Mouse (Mus musculus): Measurements from ENCODE around the gene Casc1.

DNA sequence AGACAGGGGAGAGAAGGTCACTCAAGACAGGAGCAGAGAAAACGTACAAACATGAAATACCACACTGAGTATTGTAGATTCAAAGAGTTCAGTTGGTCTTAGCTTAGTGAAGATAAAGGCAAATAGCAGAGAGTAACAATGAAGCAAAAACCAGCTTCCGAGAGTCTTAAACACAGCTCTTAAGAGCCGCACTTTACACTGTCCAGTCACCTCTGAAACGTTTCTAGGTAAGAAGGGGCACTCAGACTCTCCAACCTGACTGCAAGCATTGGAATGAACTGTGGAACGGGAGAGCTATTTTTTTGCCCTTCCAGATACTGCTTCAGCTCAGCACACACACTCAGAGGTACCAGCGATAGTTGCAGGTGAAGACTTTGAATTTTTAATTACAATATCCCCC, 29.5 kb upstream of the Casc1 start:
- no peak for TF ChIP-seq KAT2A (IDR thresholded peaks at IDR 0.05; ENCODE audit: insufficient replicate concordance, low read length)
- no peak for TF ChIP-seq MAX (IDR thresholded peaks at IDR 0.05; ENCODE audit: low read length)
- TF ChIP-seq CTCF (conservative IDR thresholded peaks at IDR 0.05 in 1 of 2, IDR thresholded peaks at IDR 0.05 in 1 of 2; ENCODE audit: low read depth in 2 of 2, low read length in 2 of 2), result no peak
- no peak for TF ChIP-seq POLR2A (IDR thresholded peaks at IDR 0.05; ENCODE audit: low read depth, low read length)
- TF ChIP-seq ZKSCAN1 (IDR thresholded peaks at IDR 0.05; ENCODE audit: borderline replicate concordance, low read depth, low read length), result no peak
- TF ChIP-seq TCF12 (IDR thresholded peaks at IDR 0.05; ENCODE audit: low read depth, low read length), result no peak
- TF ChIP-seq GABPA (IDR thresholded peaks at IDR 0.05; ENCODE audit: insufficient replicate concordance, low read depth, low read length), result no peak
- TF ChIP-seq SIN3A (IDR thresholded peaks at IDR 0.05; ENCODE audit: low read length), result no peak
